Mouse (Mus musculus) kidney, postnatal 36 days (tissue): Measurements from ENCODE around the gene Ttc28.
A peak's percentile ranks its signal among the peaks of the same experiment; 100 is the strongest.

Experiments used
- DNase-seq, 2 experiments: peaks; one replicate each; pipeline ENCODE4 v3.0.0; 2021 to 2022; ENCODE audit warnings: mixed read lengths in 2 of 2

The Ttc28 gene

GRCm38 (mm10) chr5:111054848-111055428, 175.3 kb downstream of the Ttc28 start:
- no peak for DNase-seq

GRCm38 (mm10) chr5:111055507-111055906, 175.9 kb downstream of the Ttc28 start:
- DNase-seq = peak in 1 of 2 experiments; percentile 21

- DNase-seq = peak; percentile 25 to 35
Observed at GRCm38 (mm10) chr5:111057084-111057483, 177.5 kb downstream of the Ttc28 start.

GRCm38 (mm10) chr5:111058401-111059139, 179.0 kb downstream of the Ttc28 start:
- DNase-seq = no peak

GRCm38 (mm10) chr5:111059140-111059921, 179.7 kb downstream of the Ttc28 start:
- DNase-seq = peak in 1 of 2 experiments; percentile 25

GRCm38 (mm10) chr5:111060246-111060745, 180.7 kb downstream of the Ttc28 start:
- DNase-seq = no peak

GRCm38 (mm10) chr5:111063155-111063554, 183.6 kb downstream of the Ttc28 start:
- peak in 1 of 2 experiments; percentile 21 for DNase-seq

- no peak for DNase-seq
Observed at GRCm38 (mm10) chr5:111063991-111064390, 184.4 kb downstream of the Ttc28 start.

- DNase-seq = no peak
Observed at GRCm38 (mm10) chr5:111065770-111066169, 186.2 kb downstream of the Ttc28 start.

GRCm38 (mm10) chr5:111069503-111069902, 189.9 kb downstream of the Ttc28 start:
- DNase-seq = no peak

- no peak for DNase-seq
Observed at GRCm38 (mm10) chr5:111069931-111070330, 190.3 kb downstream of the Ttc28 start.

- DNase-seq = no peak
Observed at GRCm38 (mm10) chr5:111070361-111070760, 190.8 kb downstream of the Ttc28 start.

- peak in 1 of 2 experiments; percentile 35 for DNase-seq
Observed at GRCm38 (mm10) chr5:111073316-111073736, 193.7 kb downstream of the Ttc28 start.

GRCm38 (mm10) chr5:111074050-111074449, 194.4 kb downstream of the Ttc28 start:
- no peak for DNase-seq

GRCm38 (mm10) chr5:111075841-111076240, 196.2 kb downstream of the Ttc28 start:
- no peak for DNase-seq

GRCm38 (mm10) chr5:111077261-111077660, 197.7 kb downstream of the Ttc28 start:
- DNase-seq = no peak

- DNase-seq = no peak
Observed at GRCm38 (mm10) chr5:111080601-111081000, 201.0 kb downstream of the Ttc28 start.

GRCm38 (mm10) chr5:111085849-111086248, 206.2 kb downstream of the Ttc28 start:
- no peak for DNase-seq

- no peak for DNase-seq
Observed at GRCm38 (mm10) chr5:111096750-111097149, 217.1 kb downstream of the Ttc28 start.

- DNase-seq = peak; percentile 32 to 47
Observed at GRCm38 (mm10) chr5:111097233-111098160, 217.9 kb downstream of the Ttc28 start.

GRCm38 (mm10) chr5:111098516-111099274, 219.1 kb downstream of the Ttc28 start:
- peak; percentile 53 to 68 for DNase-seq
